Mouse (Mus musculus): ENCODE results near the gene Gm45234. TPM values are rescaled to one million over a fixed set of nuclear protein-coding genes. Genes with fewer than 3 reads are reported as not detected.
A peak's percentile ranks its signal among the peaks of the same experiment; 100 is the strongest.

The Gm45234 gene
- total and polyA plus RNA-seq, 3 experiments: not detected

DNA sequence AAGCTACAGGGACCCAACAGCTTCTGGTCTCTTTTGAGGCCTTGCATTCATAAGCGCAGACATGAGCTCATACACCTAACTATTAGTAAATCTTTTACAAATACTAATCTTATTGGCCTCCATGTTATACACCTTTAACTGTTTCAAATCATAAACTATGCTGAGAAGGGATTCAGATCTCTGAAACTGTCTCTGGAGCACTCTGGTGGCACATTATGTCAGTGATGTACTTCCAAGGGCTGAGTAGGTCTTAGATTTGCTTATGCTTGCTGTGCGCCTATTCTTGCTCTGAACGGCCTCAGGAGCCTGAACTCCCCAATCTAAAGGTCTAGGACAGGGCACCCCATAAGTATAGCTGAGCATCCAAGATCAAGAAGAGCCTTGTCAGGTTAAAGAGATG is 14.0 kb downstream of the Gm45234 start:
- H3K27ac ChIP-seq (ENCODE audit: insufficient read depth, low read depth): peak overlapping the region; percentile 87
- no peaks in the 10 kb centered on the region for H3K9me3 ChIP-seq (replicated peaks; ENCODE audit: low read length)
- H3K79me2 ChIP-seq (replicated peaks; ENCODE audit: control insufficient read depth, extremely low read depth, insufficient read depth, poor library complexity, severe bottlenecking): no peaks in the 10 kb centered on the region
- H3K4me2 ChIP-seq (ENCODE audit: insufficient read depth, low read depth, poor library complexity, severe bottlenecking): peak overlapping the region; percentile 76
- H3K36me3 ChIP-seq (replicated peaks in 1 of 2; ENCODE audit: control insufficient read depth in 1 of 2, insufficient read depth in 1 of 2, low read length in 1 of 2): peaks cover 22 to 27% of the 10 kb centered on the region in 2 experiments
- peaks cover 33 to 79% of the 10 kb centered on the region in 2 experiments for H3K4me1 ChIP-seq (ENCODE audit: control insufficient read depth in 1 of 2, insufficient read depth in 2 of 2)
- no peaks in the 10 kb centered on the region for H3K27me3 ChIP-seq (replicated peaks)
- H3K9ac ChIP-seq (ENCODE audit: insufficient read depth, low read depth): peak overlapping the region; percentile 41
- TF ChIP-seq E2F4 (IDR thresholded peaks at IDR 0.05; ENCODE audit: insufficient replicate concordance, low read depth, low read length) (no peak), SIN3A (IDR thresholded peaks at IDR 0.05; ENCODE audit: low read length) (no peak), ZNF384 (IDR thresholded peaks at IDR 0.05; ENCODE audit: low read depth, low read length) (no peak)
- in situ Hi-C loops (cut with MboI; ENCODE audit: low pct_ligation_motif_present, low pct_unique_long_range_greater_than_20kb, low sequenced_read_pairs) (no loop called here), dilution Hi-C loops (cut with MboI; ENCODE audit: extremely low pct_ligation_motif_present, extremely low pct_unique_long_range_greater_than_20kb, low sequenced_read_pairs) (no loop called here)
- no peak for DNase-seq (ENCODE audit: extremely low read depth)
- H3K4me3 ChIP-seq (replicated peaks in 1 of 3; ENCODE audit: low read depth in 2 of 3, low read length in 2 of 3, poor library complexity in 1 of 3): peak overlapping the region in 1 of 3 experiments; percentile 27

DNA sequence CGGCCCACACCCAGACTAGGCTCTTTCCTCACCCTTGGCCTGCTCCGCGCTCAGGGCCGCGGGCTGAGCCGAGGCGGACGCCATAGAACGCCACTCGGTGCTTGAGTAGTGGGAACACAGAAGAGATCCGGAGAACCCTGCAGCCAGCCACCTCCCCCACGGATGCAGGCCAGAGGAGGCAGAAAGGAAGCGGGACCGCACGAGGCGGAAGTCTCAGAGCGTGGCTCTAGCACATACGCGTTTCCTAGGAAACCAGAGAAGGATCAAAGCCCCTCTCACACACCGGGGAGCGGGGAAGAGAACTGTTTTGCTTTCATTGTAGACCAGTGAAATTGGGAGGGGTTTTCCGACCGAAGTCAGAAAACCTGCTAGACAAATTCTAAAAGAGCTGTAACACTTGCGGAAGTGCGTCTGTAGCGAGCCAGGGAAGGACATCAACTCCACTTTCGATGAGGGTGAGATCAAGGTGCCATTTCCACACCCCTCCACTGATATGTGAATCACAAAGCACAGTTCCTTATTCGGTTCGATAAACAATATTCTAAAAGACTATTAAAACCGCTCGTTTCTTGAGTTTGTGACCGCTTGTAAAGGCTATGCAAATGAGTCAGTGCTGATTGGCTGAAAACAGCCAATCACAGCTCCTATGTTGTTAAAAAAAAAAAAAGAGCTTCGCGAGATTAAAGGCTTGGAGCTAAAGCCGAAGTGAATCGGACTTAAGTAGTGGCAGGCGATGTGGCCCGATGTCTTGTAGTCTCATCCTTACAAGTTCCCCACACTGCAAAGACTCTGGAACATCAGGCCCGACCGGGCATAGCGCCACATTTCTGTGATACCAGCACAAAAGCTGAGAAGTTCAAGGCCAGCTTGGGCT is 14.7 kb downstream of the Gm45234 start, which contains the start of gene Grcc10:
Grcc10 (minus strand) TSS at position 487 of the 874 bp plus-strand sequence.
- Histone ChIP-seq H3K9me3 (replicated peaks; ENCODE audit: low read length) (no peaks in the 10 kb centered on the region), H3K4me1 (ENCODE audit: control insufficient read depth in 1 of 2, insufficient read depth in 2 of 2) (peaks cover 31 to 79% of the 10 kb centered on the region in 2 experiments), H3K36me3 (replicated peaks in 1 of 2; ENCODE audit: control insufficient read depth in 1 of 2, insufficient read depth in 1 of 2, low read length in 1 of 2) (peaks cover 18 to 23% of the 10 kb centered on the region in 2 experiments), H3K27me3 (replicated peaks) (no peaks in the 10 kb centered on the region), H3K9ac (ENCODE audit: insufficient read depth, low read depth) (peak within 1 kb of the TSS; percentile 90), H3K4me2 (ENCODE audit: insufficient read depth, low read depth, poor library complexity, severe bottlenecking) (peak within 1 kb of the TSS; percentile 76), H3K27ac (ENCODE audit: insufficient read depth, low read depth) (peak within 1 kb of the TSS; percentile 98), H3K79me2 (replicated peaks; ENCODE audit: control insufficient read depth, extremely low read depth, insufficient read depth, poor library complexity, severe bottlenecking) (no peaks in the 10 kb centered on the region), H3K4me3 (replicated peaks in 1 of 3; ENCODE audit: low read depth in 2 of 3, low read length in 2 of 3, poor library complexity in 1 of 3) (peak within 1 kb of the TSS; percentile 62 to 74 (median 70))
- dilution Hi-C loops (cut with MboI; ENCODE audit: extremely low pct_ligation_motif_present, extremely low pct_unique_long_range_greater_than_20kb, low sequenced_read_pairs) (no loop called here), in situ Hi-C loops (cut with MboI; ENCODE audit: low pct_ligation_motif_present, low pct_unique_long_range_greater_than_20kb, low sequenced_read_pairs) (no loop called here)
- peak; percentile 99 for DNase-seq (ENCODE audit: extremely low read depth)
- TF ChIP-seq E2F4 (IDR thresholded peaks at IDR 0.05; ENCODE audit: insufficient replicate concordance, low read depth, low read length) (peak; percentile 83; the same call in 1 of the 2 replicates), TBP (conservative IDR thresholded peaks at IDR 0.05; ENCODE audit: low read depth, low read length) (peak; percentile 100), SIN3A (IDR thresholded peaks at IDR 0.05; ENCODE audit: low read length) (peak; percentile 93), MEF2A (IDR thresholded peaks at IDR 0.05; ENCODE audit: borderline replicate concordance, low read depth, low read length) (peak; percentile 83), BHLHE40 (IDR thresholded peaks at IDR 0.05; ENCODE audit: low read depth, low read length) (peak; percentile 84), MXI1 (IDR thresholded peaks at IDR 0.05; ENCODE audit: low read depth, low read length) (peak; percentile 87), NELFE (IDR thresholded peaks at IDR 0.05; ENCODE audit: low read depth, low read length) (peak; percentile 99), RCOR1 (conservative IDR thresholded peaks at IDR 0.05; ENCODE audit: low read depth, low read length) (peak; percentile 89), MAX (IDR thresholded peaks at IDR 0.05; ENCODE audit: low read length) (peak; percentile 82), POLR2AphosphoS2 (IDR thresholded peaks at IDR 0.05; ENCODE audit: low read depth, low read length) (peak; percentile 100), POLR2A (IDR thresholded peaks at IDR 0.05; ENCODE audit: low read depth, low read length) (peak; percentile 100), EP300 (IDR thresholded peaks at IDR 0.05; ENCODE audit: low read length) (peak; percentile 62; the same call in 1 of the 2 replicates), UBTF (IDR thresholded peaks at IDR 0.05; ENCODE audit: low read depth, low read length) (peak; percentile 93), JUN (IDR thresholded peaks at IDR 0.05; ENCODE audit: insufficient read depth, low read depth, low read length) (peak; percentile 53; the same call in 1 of the 2 replicates), NRF1 (IDR thresholded peaks at IDR 0.05; ENCODE audit: low read depth, low read length) (0 out of 2 replicates have a peak, but pooled peaks have one; percentile 47), GABPA (IDR thresholded peaks at IDR 0.05; ENCODE audit: insufficient replicate concordance, low read depth, low read length) (no peak), ZNF384 (IDR thresholded peaks at IDR 0.05; ENCODE audit: low read depth, low read length) (peak; percentile 99), MAZ (IDR thresholded peaks at IDR 0.05; ENCODE audit: low read depth, low read length) (peak; percentile 99), ZC3H11A (IDR thresholded peaks at IDR 0.05; ENCODE audit: low read depth, low read length) (0 out of 2 replicates have a peak, but pooled peaks have one; percentile 1), RAD21 (IDR thresholded peaks at IDR 0.05; ENCODE audit: low read depth, low read length) (no peak; the same call in 1 of the 2 replicates), USF1 (IDR thresholded peaks at IDR 0.05; ENCODE audit: low read depth, low read length) (no peak; the same call in 1 of the 2 replicates), CHD2 (IDR thresholded peaks at IDR 0.05; ENCODE audit: low read length) (peak; percentile 95), JUND (conservative IDR thresholded peaks at IDR 0.05; ENCODE audit: low read depth, low read length) (peak; percentile 82; the same call in 1 of the 2 replicates), ZMIZ1 (IDR thresholded peaks at IDR 0.05; ENCODE audit: low read depth, low read length) (peak; percentile 100), CTCF (conservative IDR thresholded peaks at IDR 0.05 in 1 of 2, IDR thresholded peaks at IDR 0.05 in 1 of 2; ENCODE audit: low read depth in 2 of 2, low read length in 2 of 2) (no peak), HCFC1 (IDR thresholded peaks at IDR 0.05; ENCODE audit: low read depth, low read length) (peak; percentile 80), IRF4 (IDR thresholded peaks at IDR 0.05; ENCODE audit: low read depth, low read length) (peak; percentile 85; the same call in 1 of the 2 replicates), PAX5 (IDR thresholded peaks at IDR 0.05; ENCODE audit: low read length) (no peak), MYC (IDR thresholded peaks at IDR 0.05; ENCODE audit: low read depth, low read length) (peak; percentile 89; the same call in 1 of the 2 replicates), ZKSCAN1 (IDR thresholded peaks at IDR 0.05; ENCODE audit: borderline replicate concordance, low read depth, low read length) (no peak)

Measured in CH12.LX (cell line).